Mouse (Mus musculus) intestine, embryonic 15.5 days (tissue): ENCODE measurements around the gene Pak4. TPM values are rescaled to one million over a fixed set of nuclear protein-coding genes. Genes with fewer than 3 reads are reported as not detected.
A peak's percentile ranks its signal among the peaks of the same experiment; 100 is the strongest.

Experiments used
- ATAC-seq: fragments of 200-750 bp; cut with Nextera tagmentation; 2 replicates; pipeline ENCODE4 v1.8.0; 2017; ENCODE audit warnings: moderate TSS enrichment, moderate library complexity
- H3K27ac ChIP-seq: fragments of 300-500 bp; sonication (generic); 2 replicates; pipeline ENCODE4 v1.5.1; 2015; ENCODE audit warnings: mild to moderate bottlenecking, inconsistent platforms
- H3K27me3 ChIP-seq: fragments of 300-500 bp; sonication (generic); replicated peaks from 2 replicates; pipeline ENCODE4 v1.6.1; 2015; ENCODE audit warnings: inconsistent platforms
- H3K36me3 ChIP-seq: fragments of 300-500 bp; sonication (generic); 2 replicates; pipeline ENCODE4 v1.6.1; 2015; ENCODE audit warnings: inconsistent platforms
- H3K4me1 ChIP-seq: fragments of 300-500 bp; sonication (generic); replicated peaks from 2 replicates; pipeline ENCODE4 v1.6.1; 2015; ENCODE audit warnings: inconsistent platforms
- H3K4me2 ChIP-seq: fragments of 300-500 bp; sonication (generic); replicated peaks from 2 replicates; pipeline ENCODE4 v1.6.1; 2015; ENCODE audit warnings: mild to moderate bottlenecking, inconsistent platforms
- H3K4me3 ChIP-seq: fragments of 300-500 bp; sonication (generic); replicated peaks from 2 replicates; pipeline ENCODE4 v1.5.1; 2015; ENCODE audit warnings: inconsistent platforms
- H3K9ac ChIP-seq: fragments of 300-500 bp; sonication (generic); 2 replicates; pipeline ENCODE4 v1.6.1; 2015; ENCODE audit warnings: inconsistent platforms
- H3K9me3 ChIP-seq: fragments of 300-500 bp; sonication (generic); 2 replicates; pipeline ENCODE4 v1.6.1; 2016; ENCODE audit warnings: inconsistent platforms
- WGBS: fragments of 180-500 bp; shearing (Covaris S2); methylation state at CpG from one replicate; pipeline ENCODE4 v1.1.7; 2015; 5-methylcytosine and 5-hydroxymethylcytosine counted together
- polyA plus RNA-seq: library from polyadenylated mRNA; unstranded; fragments of >200 nt; fragmentation: Nextera tagmentation; extraction: Ambion mirVana; gene quantifications from 2 replicates; pipeline ENCODE4 v1.2.1, GENCODE M21; 2015

Gene Pak4
- polyA plus RNA-seq, 1 experiment from 2014 or later = 51.7 TPM

DNA sequence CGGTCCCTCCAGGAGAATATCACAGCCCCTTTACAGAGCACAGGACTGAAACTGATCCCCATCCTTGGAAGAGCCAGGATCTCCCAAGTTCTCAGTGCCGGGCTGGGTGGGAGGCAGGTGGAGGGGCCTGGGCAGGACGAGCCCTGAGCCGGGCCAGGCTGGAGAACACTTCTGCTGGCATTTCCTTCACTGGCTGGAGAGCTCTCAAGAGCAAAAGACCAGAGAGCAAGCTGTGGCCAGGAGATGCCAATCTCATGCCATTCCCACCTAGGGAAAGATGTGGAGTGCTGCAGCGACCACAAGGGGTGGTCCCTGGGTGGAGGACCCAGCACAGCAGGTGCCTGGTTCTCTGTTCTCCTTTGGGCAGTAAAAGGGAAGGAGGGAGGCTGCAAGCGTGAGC, 13.0 kb downstream of the Pak4 start:
- H3K9me3 ChIP-seq = no peaks in the 10 kb centered on the region
- H3K4me1 ChIP-seq = peaks cover 74% of the 10 kb centered on the region
- no peaks in the 10 kb centered on the region for H3K36me3 ChIP-seq
- H3K4me3 ChIP-seq = no peak overlapping the region
- 0 out of 2 replicates have a peak overlapping the region, but pooled peaks have one; percentile 11 for H3K4me2 ChIP-seq
- 59% methylated on average over 6 of the region's 6 CpGs for WGBS
- H3K27ac ChIP-seq = peak overlapping the region; percentile 67
- no peaks in the 10 kb centered on the region for H3K27me3 ChIP-seq
- 0 out of 2 replicates have a peak overlapping the region, but pooled peaks have one; percentile 15 for H3K9ac ChIP-seq
- ATAC-seq = no peak

DNA sequence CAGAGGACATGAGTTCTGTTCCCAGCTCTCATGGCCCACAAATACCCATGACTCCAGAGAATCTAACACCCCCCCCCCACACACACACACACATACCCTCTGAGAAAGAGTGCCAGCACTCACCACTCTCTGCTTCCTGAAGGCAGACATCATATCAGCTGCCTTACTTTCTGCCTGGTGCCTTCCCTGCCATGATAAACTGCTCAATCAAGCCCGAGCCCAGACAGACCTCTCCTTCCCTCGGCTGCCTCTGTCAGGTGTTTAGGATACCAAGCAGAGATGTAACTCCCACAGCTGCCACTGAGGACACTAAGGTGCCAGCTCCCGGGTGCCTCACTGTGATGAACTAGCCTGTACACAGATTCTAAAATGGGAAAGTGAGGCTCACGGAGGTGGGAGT, 13.5 kb downstream of the Pak4 start:
- H3K9ac ChIP-seq = 0 out of 2 replicates have a peak overlapping the region, but pooled peaks have one; percentile 15
- H3K4me3 ChIP-seq = no peak overlapping the region
- 0 out of 2 replicates have a peak, but pooled peaks cover under 1% of the 10 kb centered on the region for H3K36me3 ChIP-seq
- H3K4me2 ChIP-seq = peak overlapping the region; percentile 39; the same call in 1 of the 2 replicates
- H3K27ac ChIP-seq = peak overlapping the region; percentile 67
- no peak for ATAC-seq
- no peaks in the 10 kb centered on the region for H3K9me3 ChIP-seq
- WGBS = 47% methylated on average over 4 of the region's 4 CpGs
- H3K4me1 ChIP-seq = peaks cover 78% of the 10 kb centered on the region
- H3K27me3 ChIP-seq = no peaks in the 10 kb centered on the region

DNA sequence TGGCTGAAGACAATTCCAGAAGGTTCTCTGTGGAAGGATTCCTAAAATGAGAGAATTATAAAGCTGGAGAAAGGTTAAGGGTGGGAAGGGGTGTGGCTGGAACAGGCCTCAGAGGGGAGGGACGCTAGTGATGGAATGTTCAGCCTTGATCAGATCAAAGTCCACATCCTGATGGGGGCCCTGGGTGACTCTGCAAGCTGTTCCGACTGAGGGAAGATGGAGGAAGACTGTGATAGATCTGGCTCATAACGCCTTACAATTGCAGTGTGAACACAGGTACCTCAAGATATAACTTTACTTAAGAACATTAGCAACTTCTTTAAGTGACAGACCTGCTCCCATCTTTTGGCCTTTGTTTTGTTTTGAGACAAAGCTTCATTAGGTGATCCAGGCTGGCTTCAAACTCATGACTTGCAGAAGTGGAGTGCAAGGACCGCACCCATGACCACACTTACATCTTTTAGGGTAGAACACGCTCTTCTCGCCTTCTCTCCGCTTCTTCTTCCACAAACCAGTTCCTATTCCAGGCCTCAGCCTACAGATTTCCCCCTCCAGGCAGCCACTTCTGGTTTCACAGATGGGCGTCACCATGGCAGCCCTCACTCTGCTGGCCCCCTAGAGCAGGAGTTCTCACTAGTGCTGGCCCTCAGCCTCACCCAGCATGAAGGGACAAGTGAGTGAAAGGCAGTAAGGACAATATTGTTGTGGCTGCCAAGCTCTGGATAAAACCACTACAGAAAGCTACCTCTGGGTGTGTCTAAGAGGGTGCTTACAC, 14.2 kb downstream of the Pak4 start:
- Histone ChIP-seq H3K27me3 (no peaks in the 10 kb centered on the region), H3K9me3 (no peaks in the 10 kb centered on the region), H3K27ac (peak overlapping the region; percentile 67), H3K9ac (no peak overlapping the region), H3K4me1 (peaks cover 85% of the 10 kb centered on the region), H3K36me3 (0 out of 2 replicates have a peak, but pooled peaks cover 6% of the 10 kb centered on the region), H3K4me3 (no peak overlapping the region), H3K4me2 (peak overlapping the region; percentile 39)
- ATAC-seq = peak; percentile 84
- 60% methylated on average over 8 of the region's 8 CpGs for WGBS

DNA sequence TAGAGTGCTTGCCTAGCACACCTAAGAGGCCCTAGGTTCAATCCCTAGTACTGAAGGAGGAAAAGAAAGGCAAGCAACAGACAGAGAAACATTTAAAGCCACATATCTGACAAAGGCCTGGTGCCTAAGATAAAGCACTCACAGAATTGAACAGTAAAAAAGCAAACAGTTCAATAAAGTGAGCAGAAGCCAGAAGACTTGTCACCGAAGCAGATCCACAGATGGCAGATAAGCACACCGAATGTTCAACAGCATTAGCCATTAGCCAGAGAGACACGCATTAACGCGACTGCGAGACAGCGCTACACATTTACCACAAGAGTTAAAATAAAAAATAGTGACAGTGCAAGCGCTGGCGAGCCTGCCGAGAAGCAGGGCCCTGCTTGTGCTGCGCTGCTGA, 15.1 kb downstream of the Pak4 start:
- WGBS = 56% methylated on average over 11 of the region's 11 CpGs
- no peak overlapping the region for H3K9ac ChIP-seq
- H3K27me3 ChIP-seq = no peaks in the 10 kb centered on the region
- H3K27ac ChIP-seq = peak overlapping the region; percentile 67
- H3K4me1 ChIP-seq = peaks cover 86% of the 10 kb centered on the region
- no peaks in the 10 kb centered on the region for H3K9me3 ChIP-seq
- H3K36me3 ChIP-seq = 0 out of 2 replicates have a peak, but pooled peaks cover 6% of the 10 kb centered on the region
- no peak for ATAC-seq
- H3K4me2 ChIP-seq = peak overlapping the region; percentile 39; the same call in 1 of the 2 replicates
- no peak overlapping the region for H3K4me3 ChIP-seq

DNA sequence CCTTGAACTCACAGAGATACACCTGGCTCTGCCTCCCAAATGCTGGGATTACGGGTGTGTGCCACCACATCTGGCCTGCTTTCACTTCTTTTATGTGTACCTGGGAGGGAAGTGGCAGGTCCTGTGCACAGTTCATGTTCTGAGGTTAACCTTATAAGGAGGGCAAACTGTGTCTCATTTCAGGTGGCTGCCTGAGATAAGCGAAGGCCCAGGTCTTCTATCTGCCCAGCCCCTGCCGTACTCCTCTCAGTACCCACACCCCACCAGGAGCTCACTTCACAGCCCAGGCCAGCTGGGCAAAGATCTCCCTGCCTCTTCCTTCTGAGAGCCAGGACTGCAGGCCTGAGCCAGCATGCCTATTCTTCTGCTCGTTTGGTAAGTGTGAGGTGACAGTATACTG, 16.3 kb downstream of the Pak4 start:
- H3K4me2 ChIP-seq = peak overlapping the region; percentile 26; the same call in 1 of the 2 replicates
- H3K27ac ChIP-seq = peak overlapping the region; percentile 67
- ATAC-seq = peak; percentile 19
- H3K4me3 ChIP-seq = no peak overlapping the region
- no peaks in the 10 kb centered on the region for H3K9me3 ChIP-seq
- peaks cover 86% of the 10 kb centered on the region for H3K4me1 ChIP-seq
- 62% methylated on average over 4 of the region's 4 CpGs for whole genome bisulfite sequencing
- 0 out of 2 replicates have a peak, but pooled peaks cover 6% of the 10 kb centered on the region for H3K36me3 ChIP-seq
- no peaks in the 10 kb centered on the region for H3K27me3 ChIP-seq
- no peak overlapping the region for H3K9ac ChIP-seq

DNA sequence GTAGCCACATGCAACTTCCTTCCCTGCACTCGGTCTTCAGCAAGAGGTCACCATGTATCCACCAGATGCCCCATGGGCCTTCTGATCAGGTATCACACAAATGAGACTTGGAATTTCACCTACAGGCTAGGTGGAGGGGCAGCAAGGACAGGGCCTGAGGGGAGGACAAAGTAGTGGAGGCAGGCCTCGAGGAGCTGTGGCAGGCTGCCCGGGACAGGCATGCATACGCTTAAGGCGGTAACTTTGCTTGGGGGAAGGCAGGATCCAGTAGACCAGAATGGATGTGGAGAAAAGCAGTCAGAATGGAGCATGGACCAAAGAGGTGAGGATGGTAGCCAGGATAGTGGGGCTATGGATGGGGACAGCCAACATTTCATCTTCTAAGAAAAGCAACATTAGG, 18.2 kb downstream of the Pak4 start:
- H3K27ac ChIP-seq = no peak overlapping the region; the same call in 1 of the 2 replicates
- H3K4me1 ChIP-seq = peaks cover 78% of the 10 kb centered on the region
- H3K9me3 ChIP-seq = no peaks in the 10 kb centered on the region

DNA sequence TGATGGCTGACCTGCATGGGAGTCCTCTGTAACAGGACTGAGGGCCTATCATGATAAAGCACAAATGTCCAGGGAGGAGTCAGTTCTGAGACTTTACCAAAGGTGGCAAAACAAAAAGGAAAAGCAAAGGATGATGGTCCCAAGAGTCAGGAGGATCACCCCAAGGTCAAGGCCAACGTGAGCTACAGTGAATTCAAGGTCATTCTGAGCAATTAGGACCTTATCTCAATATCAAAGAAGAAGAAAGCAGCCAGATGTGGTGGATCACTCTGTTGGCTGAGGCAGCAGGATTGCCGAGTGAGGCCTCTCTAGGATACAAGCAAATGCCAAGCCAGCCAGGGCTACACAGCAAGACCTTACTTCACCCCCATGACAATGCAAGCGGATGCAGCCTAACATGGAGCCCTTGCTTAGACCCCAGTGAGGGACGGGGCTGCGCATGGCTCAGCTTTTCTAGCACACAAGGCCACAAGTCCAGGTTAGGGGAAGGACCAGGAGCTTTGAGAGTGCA, 19.4 kb downstream of the Pak4 start:
- Histone ChIP-seq H3K4me3 (no peak overlapping the region), H3K27me3 (no peaks in the 10 kb centered on the region), H3K4me1 (peaks cover 73% of the 10 kb centered on the region), H3K27ac (peak overlapping the region; percentile 83), H3K4me2 (peak overlapping the region; percentile 30; the same call in 1 of the 2 replicates), H3K9me3 (no peaks in the 10 kb centered on the region), H3K9ac (no peak overlapping the region), H3K36me3 (0 out of 2 replicates have a peak, but pooled peaks cover 6% of the 10 kb centered on the region)
- no peak for ATAC-seq
- 65% methylated on average over 5 of the region's 5 CpGs for WGBS

More for the DNA sequence above, 18.2 kb downstream of the Pak4 start:
- 72% methylated on average over 5 of the region's 5 CpGs for WGBS
- H3K4me2 ChIP-seq = no peak overlapping the region
- no peak overlapping the region for H3K9ac ChIP-seq
- H3K27me3 ChIP-seq = no peaks in the 10 kb centered on the region
- 0 out of 2 replicates have a peak, but pooled peaks cover 6% of the 10 kb centered on the region for H3K36me3 ChIP-seq
- H3K4me3 ChIP-seq = no peak overlapping the region
- no peak for ATAC-seq

DNA sequence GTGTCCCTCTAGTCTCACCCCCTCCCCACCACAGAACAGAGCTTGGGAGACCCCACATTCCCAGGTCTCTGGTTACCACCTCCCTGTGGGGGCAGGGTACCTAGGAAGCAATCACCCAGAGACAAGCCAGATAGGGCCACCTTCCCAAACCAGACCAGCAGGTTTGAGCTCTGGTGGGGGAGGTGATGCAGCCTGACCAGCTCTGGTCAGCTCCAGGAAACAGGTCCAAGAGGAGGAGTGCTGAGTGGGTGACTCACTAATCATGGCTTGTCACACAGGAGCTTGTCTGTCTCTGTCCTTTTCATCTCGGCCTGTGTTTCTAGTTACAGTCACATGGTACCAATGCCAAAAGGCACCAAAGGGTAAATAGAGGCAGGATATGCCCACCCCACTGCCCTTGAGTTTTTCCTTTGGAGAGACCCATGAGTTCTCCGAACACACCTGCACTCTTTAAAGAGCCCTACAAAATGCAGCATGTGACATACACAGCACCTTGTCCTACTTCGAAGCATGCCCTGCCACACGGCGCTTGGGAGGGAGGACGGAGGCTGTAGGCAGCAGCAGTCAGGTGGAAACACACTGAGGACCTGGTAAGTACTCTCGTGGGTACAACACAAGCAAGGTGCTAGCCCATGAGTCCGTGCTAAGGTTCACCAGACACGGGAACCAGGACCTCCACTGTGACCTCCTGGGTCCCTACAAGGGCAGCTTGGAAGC, 20.0 kb downstream of the Pak4 start:
- Histone ChIP-seq H3K4me1 (peaks cover 74% of the 10 kb centered on the region), H3K9me3 (no peaks in the 10 kb centered on the region), H3K4me2 (peak overlapping the region; percentile 30; the same call in 1 of the 2 replicates), H3K9ac (0 out of 2 replicates have a peak overlapping the region, but pooled peaks have one; percentile 20), H3K4me3 (no peak overlapping the region), H3K36me3 (0 out of 2 replicates have a peak, but pooled peaks cover 6% of the 10 kb centered on the region), H3K27ac (peak overlapping the region; percentile 83), H3K27me3 (no peaks in the 10 kb centered on the region)
- WGBS = 54% methylated on average over 9 of the region's 9 CpGs
- peak; percentile 84 for ATAC-seq

DNA sequence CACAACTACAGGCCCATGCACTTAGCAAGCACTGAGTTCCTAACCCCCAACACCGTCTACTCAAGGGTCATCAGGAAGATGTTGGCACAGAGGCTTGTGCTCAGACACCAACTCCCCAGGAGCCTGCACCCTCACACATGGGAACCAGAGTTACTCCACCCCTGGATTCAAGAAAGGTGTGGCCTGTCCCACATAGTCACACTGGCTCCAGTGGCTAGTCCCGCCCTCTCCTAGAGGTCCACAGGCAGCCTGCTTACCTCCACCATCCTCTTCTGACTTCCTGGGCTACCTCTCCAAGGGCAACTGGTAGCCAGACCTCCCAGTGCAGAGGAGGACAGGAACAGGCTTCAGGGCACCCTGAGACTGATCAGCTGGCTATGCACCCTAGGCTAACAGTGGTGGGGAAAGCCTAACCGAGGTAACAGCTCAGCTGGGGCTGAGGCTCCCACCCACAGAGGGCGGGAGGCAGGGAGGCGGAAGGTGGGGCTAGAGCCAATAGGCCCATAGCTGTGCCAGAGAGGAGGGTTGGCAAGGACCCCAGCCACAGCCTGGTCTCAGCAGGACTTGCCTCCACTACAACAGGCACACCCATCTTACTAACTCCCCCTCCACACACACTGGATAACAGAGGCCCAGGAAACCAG, 21.6 kb downstream of the Pak4 start:
- H3K9me3 ChIP-seq = no peaks in the 10 kb centered on the region
- peak; percentile 36 for ATAC-seq
- H3K36me3 ChIP-seq = 0 out of 2 replicates have a peak, but pooled peaks cover 6% of the 10 kb centered on the region
- 69% methylated on average over 5 of the region's 5 CpGs for WGBS
- no peak overlapping the region; the same call in 1 of the 2 replicates for H3K4me2 ChIP-seq
- no peak overlapping the region for H3K9ac ChIP-seq
- H3K27me3 ChIP-seq = no peaks in the 10 kb centered on the region
- H3K27ac ChIP-seq = peak overlapping the region; percentile 83
- peaks cover 76% of the 10 kb centered on the region for H3K4me1 ChIP-seq
- no peak overlapping the region for H3K4me3 ChIP-seq

DNA sequence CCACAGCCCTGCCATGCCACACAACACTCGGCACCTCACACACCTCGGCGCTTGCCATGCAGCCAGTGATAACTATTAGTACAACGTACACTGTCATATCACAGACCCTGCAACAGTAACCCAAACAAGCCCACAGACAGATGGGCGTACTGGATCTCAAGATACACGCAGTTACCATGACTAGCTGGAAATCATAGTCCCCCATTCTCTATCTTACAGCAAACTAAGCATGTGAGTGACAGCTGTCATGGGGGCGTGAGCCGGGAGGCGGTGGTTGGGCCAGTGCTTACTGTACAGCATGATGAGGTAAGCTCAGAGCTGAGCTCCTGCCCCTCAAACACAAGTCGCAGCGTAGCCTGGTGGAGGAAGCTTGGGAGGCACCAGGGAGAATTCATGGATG, 22.4 kb downstream of the Pak4 start:
- 87% methylated on average over 11 of the region's 11 CpGs for WGBS
- H3K4me2 ChIP-seq = no peak overlapping the region
- no peak overlapping the region for H3K9ac ChIP-seq

DNA sequence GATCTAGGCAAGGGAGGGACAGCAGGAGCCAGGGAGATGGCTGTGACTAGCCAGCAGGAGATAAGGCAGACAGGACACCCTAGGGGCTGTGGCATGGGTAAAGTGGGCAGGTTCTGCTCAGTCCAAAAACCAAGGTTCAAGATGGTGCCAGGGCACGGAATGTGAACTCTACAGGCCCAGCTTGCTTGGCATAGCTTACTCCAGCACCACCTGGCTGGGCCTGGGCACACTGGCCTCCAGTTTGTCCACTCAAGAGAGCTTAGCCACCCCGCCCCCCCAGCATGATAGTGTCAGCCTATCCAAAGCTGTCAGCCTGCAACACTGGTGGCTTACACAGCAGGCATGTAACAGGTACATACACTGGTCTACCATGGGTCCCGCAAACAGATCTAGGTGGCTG, 24.7 kb downstream of the Pak4 start:
- H3K4me2 ChIP-seq = no peak overlapping the region
- H3K4me3 ChIP-seq = no peak overlapping the region
- no peaks in the 10 kb centered on the region for H3K9me3 ChIP-seq
- H3K9ac ChIP-seq = no peak overlapping the region
- 0 out of 2 replicates have a peak, but pooled peaks cover 6% of the 10 kb centered on the region for H3K36me3 ChIP-seq
- H3K27me3 ChIP-seq = no peaks in the 10 kb centered on the region
- WGBS = 88% methylated on average over 3 of the region's 3 CpGs
- H3K27ac ChIP-seq = peak overlapping the region; percentile 52
- no peak for ATAC-seq
- H3K4me1 ChIP-seq = peaks cover 69% of the 10 kb centered on the region

More for the DNA sequence above, 22.4 kb downstream of the Pak4 start:
- Histone ChIP-seq H3K27me3 (no peaks in the 10 kb centered on the region), H3K4me1 (peaks cover 79% of the 10 kb centered on the region), H3K27ac (no peak overlapping the region), H3K36me3 (0 out of 2 replicates have a peak, but pooled peaks cover 6% of the 10 kb centered on the region), H3K4me3 (no peak overlapping the region), H3K9me3 (no peaks in the 10 kb centered on the region)
- ATAC-seq = no peak
